Mouse (Mus musculus) testis, adult 2 months (tissue): ENCODE measurements around the gene Lmx1a.

ENCODE experiments used
- CTCF ChIP-seq: fragments of 200-500 bp; IDR thresholded peaks from 2 replicates; pipeline ENCODE4 v1.5.1; 2012; ENCODE audit warnings: low read depth, mild to moderate bottlenecking, inconsistent platforms, low read length, moderate library complexity; ENCODE audit not compliant: control insufficient read depth, insufficient read depth, insufficient replicate concordance
- POLR2A ChIP-seq: fragments of 200-500 bp; IDR thresholded peaks from 2 replicates; pipeline ENCODE4 v1.6.1; 2012; ENCODE audit warnings: low read depth, mild to moderate bottlenecking, inconsistent platforms, low read length, moderate library complexity; ENCODE audit not compliant: control insufficient read depth

- TF ChIP-seq CTCF (no peak), POLR2A (no peak)
Observed at GRCm38 (mm10) chr1:167761785-167762223, 72.8 kb downstream of the Lmx1a start.
